Mouse (Mus musculus): ENCODE measurements at regions not wholly inside any gene's neighbourhood (a gene's known extent, or its start where the extent isn't known, plus 50 kb on each side); places are given as distances from the start of the nearest gene placed in this dataset.
"Not testable (repeated sequence)": the region's sequence is repeated elsewhere in the genome, so short reads cannot be mapped to it uniquely, and the experiment has no call there.

DNA sequence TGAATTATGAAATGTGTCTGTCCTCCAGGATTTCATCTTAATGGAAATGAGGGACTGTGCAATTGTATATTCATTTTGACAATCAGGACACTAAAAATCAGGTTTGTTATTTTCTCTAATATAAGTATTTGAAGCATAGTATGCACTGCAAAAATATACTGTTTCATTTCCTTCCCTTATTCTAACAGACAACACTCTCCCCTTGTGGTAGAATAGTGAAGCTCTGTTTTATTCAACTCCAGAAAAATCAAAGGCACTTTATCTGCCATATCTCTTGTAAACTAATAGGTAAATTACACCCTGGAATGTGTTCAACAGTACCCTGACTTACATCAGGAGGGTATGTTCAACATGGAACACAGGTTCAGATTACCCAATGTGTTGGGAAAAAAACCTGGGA is 137.7 kb upstream of the Zfp960 start:
- no peak for DNase-seq (ENCODE audit: low spot score in 2 of 2)

DNA sequence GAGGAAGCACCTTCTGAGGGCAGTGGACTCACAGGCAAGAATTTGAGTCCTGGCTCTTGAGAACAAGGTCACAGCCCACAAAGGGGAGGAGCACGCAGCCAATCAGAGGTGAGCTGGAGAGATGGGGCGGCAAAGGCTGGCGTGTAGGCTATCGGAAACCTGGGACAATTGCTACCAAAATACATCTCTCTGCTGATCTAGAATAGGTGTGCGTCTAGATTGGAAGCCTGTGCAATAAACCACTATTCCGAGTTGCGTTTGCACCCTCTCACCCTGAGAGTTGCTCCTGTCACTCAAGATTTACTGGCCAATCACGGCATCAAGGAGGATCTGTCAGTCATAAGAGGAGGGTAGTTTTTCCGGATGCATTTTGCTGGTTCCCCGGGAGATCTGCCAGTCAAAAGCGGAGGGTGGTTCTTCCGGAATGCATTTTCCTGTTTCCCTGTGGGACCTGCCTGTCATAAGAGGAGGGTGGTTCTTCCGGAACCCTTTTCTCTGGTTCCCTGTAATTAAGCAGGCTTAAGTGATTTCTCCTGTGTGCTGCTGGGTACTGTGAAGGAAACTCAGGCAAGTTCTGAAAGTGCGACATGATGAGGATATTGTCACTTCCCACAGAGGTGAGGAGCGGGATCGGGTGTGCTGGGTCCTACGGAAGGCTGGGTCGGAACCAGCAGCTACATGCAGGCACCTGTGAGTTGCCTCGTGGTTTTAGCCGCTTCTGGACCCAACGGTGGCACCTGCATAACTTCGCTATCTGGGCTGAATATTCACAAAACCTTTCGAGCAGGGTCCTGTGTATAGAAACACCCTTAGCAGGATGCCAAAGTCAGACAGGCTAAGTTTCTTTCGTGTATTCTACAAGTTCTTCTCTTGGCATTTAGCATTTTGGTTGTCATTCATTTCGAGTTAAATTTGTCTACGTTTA is 112.6 kb upstream of the Zfp960 start:
- DNase-seq (ENCODE audit: low spot score in 2 of 2), result peak; percentile 64 to 81

DNA sequence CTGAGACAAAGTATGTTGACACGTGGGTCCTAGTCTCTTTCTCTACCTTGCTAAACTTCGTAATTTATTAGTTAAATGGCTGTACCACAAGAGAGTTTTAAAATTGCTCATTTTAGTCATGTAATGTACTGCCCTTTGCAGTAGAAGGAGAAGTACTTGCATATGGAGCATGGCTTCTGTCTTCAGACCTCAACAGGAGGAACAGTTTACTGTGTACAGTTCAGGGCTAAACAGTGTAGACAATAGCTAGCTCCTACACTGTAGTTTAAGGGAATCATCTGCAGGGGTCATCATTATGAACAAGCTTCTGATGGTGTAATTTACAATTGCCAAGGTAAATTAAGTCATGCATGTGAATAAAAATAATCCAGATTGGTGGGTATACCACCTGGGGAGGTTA is 111.8 kb upstream of the Zfp960 start:
- not testable (repeated sequence) for DNase-seq (ENCODE audit: low spot score in 2 of 2)

DNA sequence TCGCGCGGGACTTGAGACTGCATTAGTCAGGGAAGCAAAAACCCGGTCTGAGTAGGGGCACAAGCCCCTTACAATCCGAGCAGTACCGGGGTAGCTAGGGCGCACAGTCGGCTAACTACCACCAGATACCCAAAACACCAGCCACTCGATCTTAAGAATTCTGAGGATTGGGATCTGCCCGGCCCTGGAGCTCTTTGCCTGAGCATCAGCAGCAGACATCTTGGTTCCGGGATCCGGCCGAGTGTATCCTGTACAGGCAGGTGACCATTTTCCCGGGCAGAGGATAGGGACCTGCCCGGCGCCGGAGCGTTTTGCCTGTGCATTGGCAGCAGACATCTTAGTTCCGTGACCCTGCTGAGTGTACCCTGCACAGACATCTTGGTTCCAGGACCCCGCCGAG is 66.7 kb upstream of the Zfp960 start:
- not testable (repeated sequence) for DNase-seq (ENCODE audit: low spot score in 2 of 2)

DNA sequence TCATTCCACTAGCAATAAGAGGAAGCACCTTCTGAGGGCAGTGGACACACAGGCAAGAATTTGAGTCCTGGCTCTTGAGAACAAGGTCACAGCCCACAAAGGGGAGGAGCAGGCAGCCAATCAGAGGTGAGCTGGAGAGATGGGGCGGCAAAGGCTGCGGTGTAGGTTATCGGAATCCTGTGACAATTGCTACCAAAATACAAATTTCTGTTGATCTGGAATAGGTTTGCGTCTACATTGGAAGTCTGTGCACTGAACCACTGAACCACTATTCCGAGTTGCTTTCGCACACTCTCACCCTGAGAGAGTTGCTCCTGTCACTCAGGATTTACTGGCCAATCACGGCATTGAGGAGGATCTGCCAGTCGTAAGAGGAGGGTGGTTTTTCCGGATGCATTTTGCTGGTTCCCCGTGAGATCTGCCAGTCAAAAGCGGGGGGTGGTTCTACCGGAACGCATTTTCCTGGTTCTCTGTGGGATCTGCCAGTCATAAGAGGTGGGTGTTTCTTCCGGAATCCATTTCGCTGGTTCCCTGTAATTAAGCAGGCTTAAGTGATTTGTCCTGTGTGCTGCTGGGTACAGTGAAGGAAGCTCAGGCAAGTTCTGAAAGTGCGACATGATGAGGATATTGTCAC is 59.2 kb upstream of the Zfp960 start:
- DNase-seq (ENCODE audit: low spot score in 2 of 2), result peak; percentile 38 to 74

DNA sequence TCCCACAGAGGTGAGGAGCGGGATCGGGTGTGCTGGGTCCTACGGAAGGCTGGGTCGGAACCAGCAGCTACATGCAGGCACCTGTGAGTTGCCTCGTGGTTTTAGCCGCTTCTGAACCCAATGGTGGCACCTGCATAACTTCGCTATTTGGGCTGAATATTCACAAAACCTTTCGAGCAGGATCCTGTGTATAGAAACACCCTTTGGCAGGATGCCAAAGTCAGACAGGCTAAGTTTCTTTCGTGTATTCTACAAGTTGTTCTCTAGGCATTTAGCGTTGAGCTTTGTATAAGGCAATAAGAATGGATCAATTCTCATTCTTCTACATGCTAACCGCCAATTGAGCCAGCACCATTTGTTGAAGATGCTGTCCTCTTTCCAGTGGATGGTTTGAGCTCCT is 58.6 kb upstream of the Zfp960 start:
- DNase-seq (ENCODE audit: low spot score in 2 of 2), result peak; percentile 5 to 17
